Mouse (Mus musculus) hindbrain, embryonic 15.5 days (tissue): ENCODE data around the gene Zc4h2. TPM values are rescaled to one million over a fixed set of nuclear protein-coding genes. Genes with fewer than 3 reads are reported as not detected.

Experiments
- ATAC-seq: fragments of 200-750 bp; cut with Nextera tagmentation; 2 replicates; pipeline ENCODE4 v1.8.0; 2017; ENCODE audit warnings: low read depth, moderate number of reproducible peaks, moderate TSS enrichment; ENCODE audit not compliant: low FRiP score
- H3K27ac ChIP-seq: fragments of 300-500 bp; sonication (generic); replicated peaks from 2 replicates; pipeline ENCODE4 v1.5.1; 2015; ENCODE audit warnings: mild to moderate bottlenecking, inconsistent platforms
- H3K27me3 ChIP-seq: fragments of 300-500 bp; sonication (generic); 2 replicates; pipeline ENCODE4 v1.6.1; 2015; ENCODE audit warnings: control low read depth, inconsistent platforms
- H3K36me3 ChIP-seq: fragments of 300-500 bp; sonication (generic); 2 replicates; pipeline ENCODE4 v1.6.1; 2015; ENCODE audit warnings: control low read depth, inconsistent platforms
- H3K4me1 ChIP-seq: fragments of 300-500 bp; sonication (generic); replicated peaks from 2 replicates; pipeline ENCODE4 v1.6.1; 2015; ENCODE audit warnings: control low read depth, inconsistent platforms
- H3K4me2 ChIP-seq: fragments of 300-500 bp; sonication (generic); 2 replicates; pipeline ENCODE4 v1.6.1; 2015; ENCODE audit warnings: moderate library complexity, mild to moderate bottlenecking, inconsistent platforms
- H3K4me3 ChIP-seq: fragments of 300-500 bp; sonication (generic); 2 replicates; pipeline ENCODE4 v1.5.1; 2015; ENCODE audit warnings: mild to moderate bottlenecking, inconsistent platforms
- H3K9ac ChIP-seq: fragments of 300-500 bp; sonication (generic); 2 replicates; pipeline ENCODE4 v1.6.1; 2015; ENCODE audit warnings: inconsistent platforms
- H3K9me3 ChIP-seq: fragments of 300-500 bp; sonication (generic); 2 replicates; pipeline ENCODE4 v1.6.1; 2016; ENCODE audit warnings: control low read depth, inconsistent platforms
- WGBS: fragments of 180-500 bp; shearing (Covaris S2); methylation state at CpG from one replicate; pipeline ENCODE4 v1.1.7; 2015; 5-methylcytosine and 5-hydroxymethylcytosine counted together
- polyA plus RNA-seq: library from polyadenylated mRNA; unstranded; fragments of >200 nt; fragmentation: Nextera tagmentation; extraction: Ambion mirVana; gene quantifications from 2 replicates; pipeline ENCODE4 v1.2.1, GENCODE M21; 2015

Zc4h2 gene
- 60.3 and 65.4 TPM in 2 replicates for polyA plus RNA-seq

GRCm38 (mm10) chrX:95657804-95658599, at the start of gene Zc4h2:
Gene Zc4h2, minus strand, starts transcription at chrX:95658509.
- Histone ChIP-seq H3K9ac (peak within 1 kb of the TSS; percentile 42), H3K27ac (peak within 1 kb of the TSS; percentile 71), H3K4me3 (peak within 1 kb of the TSS; percentile 48), H3K9me3 (no peaks in the 10 kb centered on the region), H3K4me2 (peak within 1 kb of the TSS; percentile 57), H3K27me3 (no peaks in the 10 kb centered on the region), H3K36me3 (no peaks in the 10 kb centered on the region), H3K4me1 (peaks cover 4% of the 10 kb centered on the region; the same call in 1 of the 2 replicates)
- WGBS: 19% methylated on average over 7 of the region's 7 CpGs
- peak; percentile 100 for ATAC-seq

GRCm38 (mm10) chrX:95687119-95687518, 28.8 kb upstream of the Zc4h2 start:
- H3K9ac ChIP-seq: no peak overlapping the region
- H3K4me2 ChIP-seq: no peak overlapping the region
- H3K9me3 ChIP-seq: no peaks in the 10 kb centered on the region
- ATAC-seq: no peak
- no peak overlapping the region for H3K27ac ChIP-seq
- H3K4me1 ChIP-seq: no peaks in the 10 kb centered on the region
- H3K27me3 ChIP-seq: no peaks in the 10 kb centered on the region
- H3K4me3 ChIP-seq: no peak overlapping the region
- 72% methylated on average over 1 of the region's 1 CpGs for WGBS
- no peaks in the 10 kb centered on the region for H3K36me3 ChIP-seq

DNA sequence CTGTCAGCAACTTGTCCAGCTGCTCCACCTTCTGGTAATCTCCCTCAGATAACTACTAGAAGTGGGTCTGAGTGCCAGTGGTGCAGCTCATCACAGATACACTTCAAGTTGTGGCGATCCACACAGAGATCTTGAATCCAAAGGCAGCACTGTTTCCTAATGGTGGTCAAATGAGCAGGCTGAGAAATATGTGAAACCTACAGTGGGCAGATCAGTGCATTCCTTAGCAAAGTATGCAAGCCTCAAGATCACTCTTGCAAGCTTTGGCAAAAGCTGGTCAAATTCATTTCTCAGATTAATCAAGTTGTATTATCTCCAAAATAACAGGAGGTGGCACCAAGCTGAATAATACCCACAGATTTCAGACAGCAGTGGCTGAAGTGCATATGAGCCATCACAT, 23.9 kb upstream of the Zc4h2 start:
- ATAC-seq: no peak
- 92% methylated on average over 1 of the region's 1 CpGs for WGBS
- Histone ChIP-seq H3K27me3 (no peaks in the 10 kb centered on the region), H3K36me3 (no peaks in the 10 kb centered on the region), H3K9ac (no peak overlapping the region), H3K4me3 (no peak overlapping the region), H3K4me2 (no peak overlapping the region), H3K27ac (no peak overlapping the region), H3K4me1 (no peaks in the 10 kb centered on the region), H3K9me3 (no peaks in the 10 kb centered on the region)

DNA sequence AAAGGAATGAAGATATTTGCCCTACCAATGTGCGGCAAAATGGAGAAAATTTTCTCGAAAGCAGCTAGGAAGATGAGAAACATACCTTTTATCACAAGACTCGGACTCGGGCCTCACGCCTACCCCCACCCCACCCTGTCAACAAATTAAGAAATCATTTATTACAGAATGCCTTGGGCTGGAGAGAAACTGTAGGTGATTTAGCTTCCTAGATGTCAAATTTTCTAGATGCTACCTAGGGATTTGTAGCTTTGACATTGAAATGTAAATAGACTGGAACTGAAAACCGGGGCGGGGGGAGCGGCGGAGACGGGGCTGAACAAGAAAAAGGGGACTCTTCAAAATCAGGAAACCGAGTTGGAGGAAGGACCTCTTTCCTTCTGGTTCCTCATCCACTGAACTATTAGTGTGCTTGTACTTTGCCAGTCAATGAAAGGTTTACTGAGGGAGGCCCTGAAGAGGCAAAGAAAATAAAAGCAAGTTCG, 333 bp upstream of the Zc4h2 start:
- Histone ChIP-seq H3K36me3 (no peaks in the 10 kb centered on the region), H3K9me3 (no peaks in the 10 kb centered on the region), H3K9ac (0 out of 2 replicates have a peak overlapping the region, but pooled peaks have one; percentile 42), H3K4me2 (peak overlapping the region; percentile 57), H3K27me3 (no peaks in the 10 kb centered on the region), H3K27ac (peak overlapping the region; percentile 71), H3K4me3 (peak overlapping the region; percentile 48), H3K4me1 (peaks cover 4% of the 10 kb centered on the region; the same call in 1 of the 2 replicates)
- peak; percentile 78 for ATAC-seq
- WGBS: 30% methylated on average over 12 of the region's 12 CpGs

DNA sequence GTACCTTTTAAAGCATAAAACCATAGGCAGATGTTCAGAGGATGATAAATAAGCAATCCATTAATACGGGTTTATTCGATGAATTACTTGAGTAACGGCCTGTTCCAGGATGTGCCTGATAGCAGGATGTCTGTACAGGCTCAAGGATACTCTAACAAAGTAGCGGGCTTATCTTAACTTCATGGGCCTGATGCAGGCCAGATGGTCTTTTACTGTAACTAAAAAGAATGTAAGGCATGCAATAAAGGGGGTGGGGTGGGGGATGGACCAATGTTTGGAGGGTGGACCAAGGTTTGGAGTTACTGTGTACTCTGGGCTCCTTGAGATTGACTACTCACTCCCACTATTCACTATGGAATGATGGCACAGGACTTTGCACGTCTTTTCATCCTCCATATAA, 57.7 kb downstream of the Zc4h2 start:
- ATAC-seq: no peak
- Histone ChIP-seq H3K9me3 (no peaks in the 10 kb centered on the region), H3K4me1 (no peaks in the 10 kb centered on the region), H3K27ac (no peak overlapping the region), H3K4me2 (no peak overlapping the region), H3K36me3 (no peaks in the 10 kb centered on the region), H3K4me3 (no peak overlapping the region), H3K9ac (no peak overlapping the region), H3K27me3 (no peaks in the 10 kb centered on the region)
- WGBS: 90% methylated on average over 5 of the region's 5 CpGs

Other genes starting within 250 kb of the Zc4h2 start
- gene Amer1, start 213.6 kb downstream of the Zc4h2 start, polyA plus RNA-seq: 12.3 and 12.9 TPM in 2 replicates
- 0.17 TPM in 1 of 2 replicates, not detected in the other for gene Asb12, start 100.5 kb downstream of the Zc4h2 start, polyA plus RNA-seq
- gene Pfn5, start 100.4 kb downstream of the Zc4h2 start, polyA plus RNA-seq: not detected in 2 replicates
- 3.0 and 3.2 TPM in 2 replicates for gene Zc3h12b, start 53.2 kb upstream of the Zc4h2 start, polyA plus RNA-seq